Mouse (Mus musculus): ENCODE measurements around the gene Cast. TPM values are rescaled to one million over a fixed set of nuclear protein-coding genes. Genes with fewer than 3 reads are reported as not detected.

Gene Cast
- polyA plus RNA-seq, 1 experiment from 2014 or later = 28.8 TPM

DNA sequence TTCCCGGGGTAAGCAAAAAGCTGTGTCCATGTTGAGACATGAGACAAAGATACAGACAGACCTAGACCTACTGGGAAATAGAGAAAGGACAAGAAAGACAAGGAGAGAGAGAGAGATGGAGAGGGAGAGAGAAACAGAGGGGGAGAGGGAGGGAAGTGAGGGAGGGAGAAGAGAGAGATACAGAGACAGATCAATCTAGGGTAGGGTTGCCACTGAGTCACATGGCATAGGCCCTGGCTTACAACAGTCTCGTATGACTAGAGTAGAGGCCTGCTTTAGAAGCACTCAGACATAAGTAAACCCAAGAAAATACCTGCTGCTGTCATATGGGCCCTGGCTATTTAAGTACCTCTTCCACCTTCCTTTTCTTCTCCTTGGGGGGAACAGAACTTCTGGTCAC lies 72.2 kb downstream of the Cast start:
- 89% methylated on average over 2 of the region's 2 CpGs for WGBS
- no peaks in the 10 kb centered on the region for H3K4me1 ChIP-seq (ENCODE audit: control insufficient read depth, insufficient read depth, low read length)
- no peak overlapping the region for H3K4me2 ChIP-seq (replicated peaks; ENCODE audit: low read depth, low read length)
- no peak overlapping the region for H3K9ac ChIP-seq (ENCODE audit: low read depth, low read length)
- ATAC-seq (ENCODE audit: low FRiP score, low TSS enrichment) = no peak
- no peaks in the 10 kb centered on the region for H3K27me3 ChIP-seq (ENCODE audit: control insufficient read depth, insufficient read depth, low read length)
- no peak overlapping the region for H3K27ac ChIP-seq (ENCODE audit: low read depth, low read length)
- peaks cover 9% of the 10 kb centered on the region; the same call in 1 of the 2 replicates for H3K36me3 ChIP-seq (ENCODE audit: control insufficient read depth, insufficient read depth, low read length)
- no peaks in the 10 kb centered on the region for H3K9me3 ChIP-seq (ENCODE audit: control insufficient read depth, low read length)
- H3K4me3 ChIP-seq (ENCODE audit: low read length) = no peak overlapping the region

DNA sequence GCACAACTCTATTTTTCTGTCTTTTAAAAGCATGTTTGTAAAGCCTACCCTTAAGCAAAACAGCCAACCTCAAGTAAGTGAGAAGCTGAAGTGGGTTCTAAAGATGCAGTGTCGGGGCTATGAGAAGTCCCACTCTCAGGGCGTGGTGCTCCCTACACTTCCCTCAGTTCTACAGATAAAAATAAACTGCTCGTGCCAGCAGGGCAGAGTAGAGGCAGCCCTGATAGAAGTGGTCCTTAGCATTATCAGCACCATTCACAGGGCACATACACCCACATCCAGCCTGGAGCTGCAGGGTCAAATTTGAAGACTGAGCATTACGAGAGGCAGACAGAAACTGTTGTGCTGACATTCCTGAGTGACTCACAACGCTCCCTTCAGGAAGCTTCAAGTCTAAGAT lies 72.8 kb downstream of the Cast start:
- H3K4me1 ChIP-seq (ENCODE audit: control insufficient read depth, insufficient read depth, low read length) = no peaks in the 10 kb centered on the region
- no peaks in the 10 kb centered on the region for H3K9me3 ChIP-seq (ENCODE audit: control insufficient read depth, low read length)
- WGBS = 85% methylated on average over 5 of the region's 5 CpGs
- H3K27me3 ChIP-seq (ENCODE audit: control insufficient read depth, insufficient read depth, low read length) = no peaks in the 10 kb centered on the region
- H3K4me2 ChIP-seq (replicated peaks; ENCODE audit: low read depth, low read length) = no peak overlapping the region
- no peak overlapping the region for H3K27ac ChIP-seq (ENCODE audit: low read depth, low read length)
- peaks cover 9% of the 10 kb centered on the region; the same call in 1 of the 2 replicates for H3K36me3 ChIP-seq (ENCODE audit: control insufficient read depth, insufficient read depth, low read length)
- no peak overlapping the region for H3K4me3 ChIP-seq (ENCODE audit: low read length)
- ATAC-seq (ENCODE audit: low FRiP score, low TSS enrichment) = no peak
- no peak overlapping the region for H3K9ac ChIP-seq (ENCODE audit: low read depth, low read length)

DNA sequence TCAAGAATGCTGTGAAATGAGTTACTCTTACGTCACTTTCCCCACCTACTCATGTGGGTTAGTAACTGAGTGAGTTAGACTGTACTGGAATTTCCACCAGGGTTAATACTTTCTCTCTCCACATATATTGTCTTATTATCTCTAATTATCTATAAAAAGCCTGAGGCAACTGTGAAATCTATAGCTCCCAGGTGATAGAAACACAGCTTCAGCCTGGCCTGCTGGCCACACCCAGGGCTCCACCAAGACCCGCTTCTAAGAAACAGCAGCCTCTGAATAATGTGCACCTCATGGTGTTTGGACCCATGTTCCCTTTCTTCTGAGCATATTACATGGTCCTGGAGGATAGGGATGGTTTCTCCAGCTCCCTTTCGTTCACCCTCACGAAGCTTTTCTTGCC lies 74.9 kb downstream of the Cast start:
- no peaks in the 10 kb centered on the region for H3K9me3 ChIP-seq (ENCODE audit: control insufficient read depth, low read length)
- peaks cover 9% of the 10 kb centered on the region; the same call in 1 of the 2 replicates for H3K36me3 ChIP-seq (ENCODE audit: control insufficient read depth, insufficient read depth, low read length)
- H3K4me1 ChIP-seq (ENCODE audit: control insufficient read depth, insufficient read depth, low read length) = no peaks in the 10 kb centered on the region
- H3K27ac ChIP-seq (ENCODE audit: low read depth, low read length) = no peak overlapping the region
- no peak overlapping the region for H3K9ac ChIP-seq (ENCODE audit: low read depth, low read length)
- H3K4me2 ChIP-seq (replicated peaks; ENCODE audit: low read depth, low read length) = no peak overlapping the region
- no peaks in the 10 kb centered on the region for H3K27me3 ChIP-seq (ENCODE audit: control insufficient read depth, insufficient read depth, low read length)
- 95% methylated on average over 4 of the region's 4 CpGs for whole genome bisulfite sequencing
- no peak for ATAC-seq (ENCODE audit: low FRiP score, low TSS enrichment)
- H3K4me3 ChIP-seq (ENCODE audit: low read length) = no peak overlapping the region

DNA sequence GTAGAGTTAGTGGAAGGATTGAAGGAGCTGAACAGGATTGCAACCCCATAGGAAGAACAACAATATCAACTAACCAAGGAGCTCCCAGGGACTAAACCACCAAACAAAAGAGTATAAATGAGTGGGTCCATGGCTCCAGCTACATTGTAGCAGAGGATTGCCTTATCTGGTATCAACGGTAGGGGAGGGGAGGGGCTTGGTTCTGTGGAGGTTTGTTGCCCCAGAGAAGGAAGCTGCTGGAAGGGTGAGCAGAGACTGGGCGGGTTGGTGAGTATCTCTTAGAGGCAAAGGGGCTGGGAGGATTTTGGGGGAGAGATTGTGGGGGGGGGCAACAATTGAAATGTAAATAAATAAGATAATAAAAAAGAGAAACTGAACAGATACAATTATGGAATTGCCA lies 89.6 kb downstream of the Cast start:
- ATAC-seq (ENCODE audit: low FRiP score, low TSS enrichment) = no peak
- WGBS = 79% methylated on average over 2 of the region's 2 CpGs
- peaks cover 5% of the 10 kb centered on the region; the same call in 1 of the 2 replicates for H3K36me3 ChIP-seq (ENCODE audit: control insufficient read depth, insufficient read depth, low read length)
- H3K9me3 ChIP-seq (ENCODE audit: control insufficient read depth, low read length) = no peaks in the 10 kb centered on the region
- H3K4me3 ChIP-seq (ENCODE audit: low read length) = no peak overlapping the region
- H3K9ac ChIP-seq (ENCODE audit: low read depth, low read length) = no peak overlapping the region
- no peak overlapping the region for H3K27ac ChIP-seq (ENCODE audit: low read depth, low read length)
- H3K4me2 ChIP-seq (replicated peaks; ENCODE audit: low read depth, low read length) = no peak overlapping the region
- H3K4me1 ChIP-seq (ENCODE audit: control insufficient read depth, insufficient read depth, low read length) = no peaks in the 10 kb centered on the region
- no peaks in the 10 kb centered on the region for H3K27me3 ChIP-seq (ENCODE audit: control insufficient read depth, insufficient read depth, low read length)

DNA sequence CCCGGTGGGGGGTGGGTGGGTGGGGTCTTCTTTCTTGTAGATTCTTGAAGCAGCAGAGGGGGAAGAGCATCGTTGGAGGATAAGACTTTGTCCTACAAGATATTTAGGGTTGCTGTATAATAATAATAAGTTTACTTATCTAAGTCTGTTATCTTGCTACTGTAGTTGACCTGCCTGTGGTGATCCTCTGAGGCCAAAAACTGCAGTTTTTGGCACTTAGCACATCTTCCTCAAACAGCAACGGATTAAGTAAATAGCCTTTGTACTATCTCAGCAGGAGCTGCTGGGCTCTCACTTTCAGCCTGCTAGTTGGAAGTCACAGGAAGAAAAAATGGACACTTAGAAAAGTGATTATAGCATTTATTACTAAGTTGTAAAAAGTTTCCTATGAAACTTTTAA lies 112.4 kb downstream of the Cast start:
- no peak for ATAC-seq (ENCODE audit: low FRiP score, low TSS enrichment)
- no peaks in the 10 kb centered on the region for H3K4me1 ChIP-seq (ENCODE audit: control insufficient read depth, insufficient read depth, low read length)
- no peak overlapping the region for H3K27ac ChIP-seq (ENCODE audit: low read depth, low read length)
- no peaks in the 10 kb centered on the region for H3K9me3 ChIP-seq (ENCODE audit: control insufficient read depth, low read length)
- H3K36me3 ChIP-seq (ENCODE audit: control insufficient read depth, insufficient read depth, low read length) = peaks cover 3% of the 10 kb centered on the region; the same call in 1 of the 2 replicates
- no peaks in the 10 kb centered on the region for H3K27me3 ChIP-seq (ENCODE audit: control insufficient read depth, insufficient read depth, low read length)
- 66% methylated on average over 3 of the region's 3 CpGs for WGBS
- H3K4me2 ChIP-seq (replicated peaks; ENCODE audit: low read depth, low read length) = no peak overlapping the region
- H3K4me3 ChIP-seq (ENCODE audit: low read length) = no peak overlapping the region
- no peak overlapping the region for H3K9ac ChIP-seq (ENCODE audit: low read depth, low read length)

DNA sequence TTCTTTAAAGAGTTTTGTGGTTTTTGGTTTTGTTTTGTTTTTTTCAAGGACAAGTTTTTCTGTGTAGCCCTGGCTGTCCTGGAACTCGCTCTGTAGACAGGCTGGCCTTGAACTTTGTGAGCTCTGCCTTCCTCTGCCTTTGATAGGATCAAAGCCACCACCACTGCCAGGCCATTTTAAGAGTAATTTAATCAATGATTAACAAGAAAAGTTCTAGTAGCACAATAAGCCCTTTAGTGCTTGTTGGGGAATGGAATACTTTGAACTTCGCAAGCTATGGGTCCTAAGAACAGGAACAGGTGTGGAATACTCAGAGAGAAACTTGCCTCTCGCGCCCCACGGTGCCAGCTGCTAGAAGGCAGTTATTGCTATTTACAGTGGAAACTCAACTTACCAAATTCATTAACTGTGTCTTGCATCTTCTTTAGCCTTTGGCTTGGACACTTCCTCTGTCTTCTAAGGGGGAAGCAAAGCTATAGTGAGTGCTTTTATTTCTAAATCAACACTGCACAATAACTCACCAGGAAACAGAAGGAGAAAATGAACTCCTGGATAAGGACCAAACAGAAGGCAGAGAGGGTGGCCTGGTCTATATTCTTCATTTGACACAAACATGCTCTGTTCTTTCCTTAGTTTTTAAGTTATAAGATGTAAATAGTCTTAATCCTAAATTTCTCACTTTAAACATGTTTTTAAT lies 113.0 kb downstream of the Cast start:
- Histone ChIP-seq H3K27ac (ENCODE audit: low read depth, low read length) (no peak overlapping the region), H3K4me1 (ENCODE audit: control insufficient read depth, insufficient read depth, low read length) (no peaks in the 10 kb centered on the region), H3K27me3 (ENCODE audit: control insufficient read depth, insufficient read depth, low read length) (no peaks in the 10 kb centered on the region), H3K4me3 (ENCODE audit: low read length) (no peak overlapping the region), H3K36me3 (ENCODE audit: control insufficient read depth, insufficient read depth, low read length) (peaks cover 3% of the 10 kb centered on the region; the same call in 1 of the 2 replicates), H3K4me2 (replicated peaks; ENCODE audit: low read depth, low read length) (no peak overlapping the region), H3K9me3 (ENCODE audit: control insufficient read depth, low read length) (no peaks in the 10 kb centered on the region), H3K9ac (ENCODE audit: low read depth, low read length) (no peak overlapping the region)
- WGBS = 79% methylated on average over 5 of the region's 5 CpGs
- ATAC-seq (ENCODE audit: low FRiP score, low TSS enrichment) = no peak

Other genes with a start within 250 kb of the Cast start
- gene Erap1, start 169.2 kb downstream of the Cast start, polyA plus RNA-seq (2014; fragmentation: Nextera tagmentation; extraction: Ambion mirVana) = 10.6 and 16.8 TPM in 2 replicates

All from kidney, embryonic 14.5 days (tissue).